Mouse (Mus musculus): ENCODE results near the gene Msx1. TPM values are rescaled to one million over a fixed set of nuclear protein-coding genes. Genes with fewer than 3 reads are reported as not detected.

Gene Msx1
- polyA plus RNA-seq, 1 experiment, result not detected

GRCm38 (mm10) chr5:37815909-37816308, 8.5 kb downstream of the Msx1 start:
- 92% methylated on average over 4 of the region's 4 CpGs for WGBS
- Histone ChIP-seq H3K4me3 (ENCODE audit: insufficient read depth, low read depth, low read length) (no peak overlapping the region), H3K27ac (ENCODE audit: insufficient read depth, low read depth, low read length) (no peak overlapping the region), H3K4me1 (ENCODE audit: control insufficient read depth, insufficient read depth, low read length) (peaks cover 4% of the 10 kb centered on the region; the same call in 1 of the 2 replicates)
- TF ChIP-seq POLR2A (IDR thresholded peaks at IDR 0.05; ENCODE audit: insufficient read depth, low read depth, low read length), result no peak
- no peak for TF ChIP-seq CTCF (IDR thresholded peaks at IDR 0.05; ENCODE audit: insufficient read depth, low read depth, low read length)

GRCm38 (mm10) chr5:37814169-37814568, 10.2 kb downstream of the Msx1 start:
- Histone ChIP-seq H3K4me3 (ENCODE audit: insufficient read depth, low read depth, low read length) (no peak overlapping the region), H3K4me1 (ENCODE audit: control insufficient read depth, insufficient read depth, low read length) (peaks cover 4% of the 10 kb centered on the region; the same call in 1 of the 2 replicates), H3K27ac (ENCODE audit: insufficient read depth, low read depth, low read length) (no peak overlapping the region)
- TF ChIP-seq CTCF (IDR thresholded peaks at IDR 0.05; ENCODE audit: insufficient read depth, low read depth, low read length) (no peak), POLR2A (IDR thresholded peaks at IDR 0.05; ENCODE audit: insufficient read depth, low read depth, low read length) (no peak)

GRCm38 (mm10) chr5:37805291-37805690, 19.1 kb downstream of the Msx1 start:
- WGBS, result 83% methylated on average over 6 of the region's 6 CpGs
- H3K4me3 ChIP-seq (ENCODE audit: insufficient read depth, low read depth, low read length), result no peak overlapping the region
- no peak overlapping the region for H3K27ac ChIP-seq (ENCODE audit: insufficient read depth, low read depth, low read length)
- no peaks in the 10 kb centered on the region for H3K4me1 ChIP-seq (ENCODE audit: control insufficient read depth, insufficient read depth, low read length)
- TF ChIP-seq POLR2A (IDR thresholded peaks at IDR 0.05; ENCODE audit: insufficient read depth, low read depth, low read length) (no peak), CTCF (IDR thresholded peaks at IDR 0.05; ENCODE audit: insufficient read depth, low read depth, low read length) (no peak)

GRCm38 (mm10) chr5:37804512-37805118, 19.8 kb downstream of the Msx1 start:
- TF ChIP-seq CTCF (IDR thresholded peaks at IDR 0.05; ENCODE audit: insufficient read depth, low read depth, low read length) (no peak), POLR2A (IDR thresholded peaks at IDR 0.05; ENCODE audit: insufficient read depth, low read depth, low read length) (no peak)
- Histone ChIP-seq H3K4me1 (ENCODE audit: control insufficient read depth, insufficient read depth, low read length) (no peaks in the 10 kb centered on the region), H3K27ac (ENCODE audit: insufficient read depth, low read depth, low read length) (no peak overlapping the region), H3K4me3 (ENCODE audit: insufficient read depth, low read depth, low read length) (no peak overlapping the region)
- 66% methylated on average over 8 of the region's 8 CpGs for WGBS

GRCm38 (mm10) chr5:37797251-37797650, 27.1 kb downstream of the Msx1 start:
- WGBS, result 78% methylated on average over 6 of the region's 6 CpGs
- H3K4me3 ChIP-seq (ENCODE audit: insufficient read depth, low read depth, low read length), result no peak overlapping the region
- TF ChIP-seq POLR2A (IDR thresholded peaks at IDR 0.05; ENCODE audit: insufficient read depth, low read depth, low read length) (no peak), CTCF (IDR thresholded peaks at IDR 0.05; ENCODE audit: insufficient read depth, low read depth, low read length) (no peak)

GRCm38 (mm10) chr5:37796751-37797150, 27.6 kb downstream of the Msx1 start:
- no peak for TF ChIP-seq CTCF (IDR thresholded peaks at IDR 0.05; ENCODE audit: insufficient read depth, low read depth, low read length)
- no peak for TF ChIP-seq POLR2A (IDR thresholded peaks at IDR 0.05; ENCODE audit: insufficient read depth, low read depth, low read length)
- no peaks in the 10 kb centered on the region for H3K4me1 ChIP-seq (ENCODE audit: control insufficient read depth, insufficient read depth, low read length)
- H3K27ac ChIP-seq (ENCODE audit: insufficient read depth, low read depth, low read length), result no peak overlapping the region
- no peak overlapping the region for H3K4me3 ChIP-seq (ENCODE audit: insufficient read depth, low read depth, low read length)
- WGBS, result 88% methylated on average over 5 of the region's 5 CpGs

More at GRCm38 (mm10) chr5:37797251-37797650, 27.1 kb downstream of the Msx1 start:
- Histone ChIP-seq H3K4me1 (ENCODE audit: control insufficient read depth, insufficient read depth, low read length) (no peaks in the 10 kb centered on the region), H3K27ac (ENCODE audit: insufficient read depth, low read depth, low read length) (no peak overlapping the region)

- WGBS, result 92% methylated on average over 6 of the region's 6 CpGs
- Histone ChIP-seq H3K4me1 (ENCODE audit: control insufficient read depth, insufficient read depth, low read length) (no peaks in the 10 kb centered on the region), H3K27ac (ENCODE audit: insufficient read depth, low read depth, low read length) (no peak overlapping the region), H3K4me3 (ENCODE audit: insufficient read depth, low read depth, low read length) (no peak overlapping the region)
- TF ChIP-seq POLR2A (IDR thresholded peaks at IDR 0.05; ENCODE audit: insufficient read depth, low read depth, low read length) (no peak), CTCF (IDR thresholded peaks at IDR 0.05; ENCODE audit: insufficient read depth, low read depth, low read length) (no peak)
Observed at GRCm38 (mm10) chr5:37795691-37796090, 28.7 kb downstream of the Msx1 start.

- Histone ChIP-seq H3K4me1 (ENCODE audit: control insufficient read depth, insufficient read depth, low read length) (no peaks in the 10 kb centered on the region), H3K27ac (ENCODE audit: insufficient read depth, low read depth, low read length) (no peak overlapping the region), H3K4me3 (ENCODE audit: insufficient read depth, low read depth, low read length) (no peak overlapping the region)
- WGBS, result 56% methylated on average over 5 of the region's 5 CpGs
- TF ChIP-seq CTCF (IDR thresholded peaks at IDR 0.05; ENCODE audit: insufficient read depth, low read depth, low read length) (no peak), POLR2A (IDR thresholded peaks at IDR 0.05; ENCODE audit: insufficient read depth, low read depth, low read length) (no peak)
Observed at GRCm38 (mm10) chr5:37792154-37792553, 32.2 kb downstream of the Msx1 start.

GRCm38 (mm10) chr5:37784847-37785391, 39.5 kb downstream of the Msx1 start:
- 75% methylated on average over 9 of the region's 9 CpGs for WGBS
- TF ChIP-seq POLR2A (IDR thresholded peaks at IDR 0.05; ENCODE audit: insufficient read depth, low read depth, low read length) (no peak), CTCF (IDR thresholded peaks at IDR 0.05; ENCODE audit: insufficient read depth, low read depth, low read length) (no peak)
- no peaks in the 10 kb centered on the region for H3K4me1 ChIP-seq (ENCODE audit: control insufficient read depth, insufficient read depth, low read length)

More at GRCm38 (mm10) chr5:37784847-37785391, 39.5 kb downstream of the Msx1 start:
- Histone ChIP-seq H3K4me3 (ENCODE audit: insufficient read depth, low read depth, low read length) (no peak overlapping the region), H3K27ac (ENCODE audit: insufficient read depth, low read depth, low read length) (no peak overlapping the region)
